Mouse (Mus musculus) MEL (cell line): ENCODE results near the gene Micu1. TPM values are rescaled to one million over a fixed set of nuclear protein-coding genes. Genes with fewer than 3 reads are reported as not detected.

Source experiments
- DNase-seq: peaks from one replicate; pipeline ENCODE4 v3.0.0; 2011; ENCODE audit warnings: low read depth, low spot score
- H3K27ac ChIP-seq: 2 replicates; pipeline ENCODE4 v1.5.1; 2012; ENCODE audit warnings: low read depth, mild to moderate bottlenecking, control low read depth, low read length, moderate library complexity; ENCODE audit not compliant: control insufficient read depth
- H3K27me3 ChIP-seq, 2 experiments: fragments of 150-350 bp in 1 of 2; sonication (generic) in 1 of 2; 2 replicates each; pipeline ENCODE4 v1.6.1; 2012; ENCODE audit warnings: low read length in 2 of 2, mild to moderate bottlenecking in 2 of 2, improper control_type of control experiment in 1 of 2, moderate library complexity in 1 of 2; ENCODE audit not compliant: insufficient read depth in 2 of 2, control insufficient read depth in 1 of 2
- H3K36me3 ChIP-seq, 2 experiments: 2 replicates each; pipeline ENCODE4 v1.6.1; 2012 to 2014; ENCODE audit warnings: low read length in 2 of 2, improper control_type of control experiment in 1 of 2, inconsistent platforms in 1 of 2, mild to moderate bottlenecking in 1 of 2; ENCODE audit not compliant: insufficient read depth in 2 of 2, control insufficient read depth in 1 of 2
- H3K4me1 ChIP-seq, 2 experiments: fragments of 150-350 bp in 1 of 2; sonication (generic) in 1 of 2; 2 replicates each; pipeline ENCODE4 v1.6.1; 2012; ENCODE audit warnings: low read length in 2 of 2, improper control_type of control experiment in 1 of 2, mild to moderate bottlenecking in 1 of 2; ENCODE audit not compliant: insufficient read depth in 2 of 2, control insufficient read depth in 1 of 2
- H3K4me3 ChIP-seq, 2 experiments: fragments of 150-350 bp in 1 of 2; sonication (generic) in 1 of 2; 2 replicates each; pipeline ENCODE4 v1.5.1; 2012; ENCODE audit warnings: low read depth in 2 of 2, low read length in 2 of 2, mild to moderate bottlenecking in 2 of 2, moderate library complexity in 2 of 2, control low read depth in 1 of 2, improper control_type of control experiment in 1 of 2; ENCODE audit not compliant: control insufficient read depth in 1 of 2, insufficient read depth in 1 of 2
- H3K79me2 ChIP-seq: 2 replicates; pipeline ENCODE4 v1.6.1; 2012; ENCODE audit warnings: mild to moderate bottlenecking, low read length, moderate library complexity; ENCODE audit not compliant: control insufficient read depth, poor library complexity, insufficient read depth
- H3K9ac ChIP-seq: 2 replicates; pipeline ENCODE4 v1.6.1; 2012; ENCODE audit warnings: low read depth, mild to moderate bottlenecking, control low read depth, low read length, moderate library complexity; ENCODE audit not compliant: control insufficient read depth, poor library complexity, severe bottlenecking
- H3K9me3 ChIP-seq: fragments of 150-350 bp; sonication (generic); replicated peaks from 2 replicates; pipeline ENCODE4 v1.6.1; 2012; ENCODE audit warnings: mild to moderate bottlenecking, low read length, improper control_type of control experiment, moderate library complexity; ENCODE audit not compliant: insufficient read depth
- BHLHE40 ChIP-seq: IDR thresholded peaks from 2 replicates; pipeline ENCODE4 v1.6.1; 2012; ENCODE audit warnings: low read depth, mild to moderate bottlenecking, inconsistent platforms, low read length, improper control_type of control experiment, borderline replicate concordance
- CHD1 ChIP-seq: IDR thresholded peaks from 2 replicates; pipeline ENCODE4 v1.6.1; 2012; ENCODE audit warnings: low read depth, mild to moderate bottlenecking, inconsistent platforms, low read length, improper control_type of control experiment
- CTCF ChIP-seq, 3 experiments: IDR thresholded peaks in 2 of 3; conservative IDR thresholded peaks in 1 of 3; 2 replicates each; pipeline ENCODE4 v1.5.1; 2011 to 2012; ENCODE audit warnings: low read length in 3 of 3, low read depth in 2 of 3, mild to moderate bottlenecking in 2 of 3, improper control_type of control experiment in 1 of 3, inconsistent platforms in 1 of 3, mixed read lengths in 1 of 3, moderate library complexity in 1 of 3; ENCODE audit not compliant: control insufficient read depth in 1 of 3, insufficient read depth in 1 of 3, poor library complexity in 1 of 3, severe bottlenecking in 1 of 3
- GATA1 ChIP-seq: IDR thresholded peaks from 2 replicates; pipeline ENCODE4 v1.6.1; 2011; ENCODE audit warnings: low read depth, low read length, improper control_type of control experiment
- POLR2A ChIP-seq, 2 experiments: IDR thresholded peaks; 2 replicates each; pipeline ENCODE4 v1.6.1; 2011 to 2012; ENCODE audit warnings: low read length in 2 of 2, mild to moderate bottlenecking in 2 of 2, control low read depth in 1 of 2, improper control_type of control experiment in 1 of 2, low read depth in 1 of 2, moderate library complexity in 1 of 2; ENCODE audit not compliant: control insufficient read depth in 1 of 2, insufficient read depth in 1 of 2, poor library complexity in 1 of 2
- RCOR1 ChIP-seq: IDR thresholded peaks from 2 replicates; pipeline ENCODE4 v1.6.1; 2012; ENCODE audit warnings: low read depth, mild to moderate bottlenecking, inconsistent platforms, low read length, improper control_type of control experiment
- USF1 ChIP-seq: IDR thresholded peaks from 2 replicates; pipeline ENCODE4 v1.6.1; 2014; ENCODE audit warnings: low read depth, mild to moderate bottlenecking, inconsistent platforms, low read length, improper control_type of control experiment, moderate library complexity
- USF2 ChIP-seq, 2 experiments: IDR thresholded peaks; 2 replicates each; pipeline ENCODE4 v1.6.1; 2011 to 2012; ENCODE audit warnings: improper control_type of control experiment in 2 of 2, low read length in 2 of 2, borderline replicate concordance in 1 of 2, inconsistent platforms in 1 of 2, low read depth in 1 of 2, mild to moderate bottlenecking in 1 of 2; ENCODE audit not compliant: insufficient read depth in 1 of 2
- ZKSCAN1 ChIP-seq: IDR thresholded peaks from 2 replicates; pipeline ENCODE4 v1.6.1; 2012; ENCODE audit warnings: low read depth, mild to moderate bottlenecking, inconsistent platforms, low read length, improper control_type of control experiment, moderate library complexity
- polyA plus RNA-seq, 2 experiments: library from polyadenylated mRNA; stranded (reverse) in 1 of 2; unstranded in 1 of 2; fragments of >175 nt in 1 of 2; fragments of >200 nt in 1 of 2; gene quantifications; 2 replicates each; pipeline versions ENCODE4 v1.2.1 to v1.2.4; 2012; ENCODE audit warnings: low replicate concordance in 2 of 2, low read depth in 1 of 2; ENCODE audit not compliant: insufficient read length in 2 of 2, insufficient read depth in 1 of 2, missing spikeins in 1 of 2
- total RNA-seq: library from RNA; depleted of rRNA; stranded (reverse); fragments of 300-350 nt; gene quantifications from 2 replicates; pipeline ENCODE4 v1.2.3, GENCODE M21; 2012

Gene Micu1
- total and polyA plus RNA-seq, 3 experiments, result 18.0 to 26.8 TPM; not detected in 1

GRCm38 (mm10) chr10:59790291-59790929 is 88.1 kb downstream of the Micu1 start:
- H3K4me1 ChIP-seq, result peaks cover 0 to 4% of the 10 kb centered on the region in 2 experiments; a peak in 1 of 4 replicates
- H3K36me3 ChIP-seq, result peaks cover 0 to 5% of the 10 kb centered on the region in 2 experiments; a peak in 2 of 4 replicates

GRCm38 (mm10) chr10:59791896-59792295 is 89.6 kb downstream of the Micu1 start:
- TF ChIP-seq POLR2A (IDR thresholded peaks at IDR 0.05; ENCODE audit: control insufficient read depth in 1 of 2, insufficient read depth in 1 of 2, low read depth in 1 of 2, low read length in 2 of 2, poor library complexity in 1 of 2), result no peak
- TF ChIP-seq USF1, result no peak
- no peaks in the 10 kb centered on the region for H3K79me2 ChIP-seq
- H3K36me3 ChIP-seq, result peaks cover 0 to 5% of the 10 kb centered on the region in 2 experiments; a peak in 2 of 4 replicates
- H3K4me3 ChIP-seq, result no peak overlapping the region
- H3K27me3 ChIP-seq, result no peaks in the 10 kb centered on the region
- no peak overlapping the region for H3K9ac ChIP-seq
- H3K4me1 ChIP-seq, result peaks cover 0 to 4% of the 10 kb centered on the region in 2 experiments; a peak in 1 of 4 replicates
- no peaks in the 10 kb centered on the region for H3K9me3 ChIP-seq
- no peak for DNase-seq
- H3K27ac ChIP-seq, result no peak overlapping the region

More at GRCm38 (mm10) chr10:59790291-59790929, 88.1 kb downstream of the Micu1 start:
- Histone ChIP-seq H3K79me2 (no peaks in the 10 kb centered on the region), H3K9me3 (no peaks in the 10 kb centered on the region), H3K27ac (no peak overlapping the region), H3K9ac (no peak overlapping the region), H3K4me3 (no peak overlapping the region), H3K27me3 (no peaks in the 10 kb centered on the region)
- TF ChIP-seq CTCF (IDR thresholded peaks at IDR 0.05 in 2 of 3, conservative IDR thresholded peaks at IDR 0.05 in 1 of 3; ENCODE audit: control insufficient read depth in 1 of 3, insufficient read depth in 1 of 3, low read depth in 2 of 3, low read length in 3 of 3, poor library complexity in 1 of 3, severe bottlenecking in 1 of 3), result no peak
- no peak for DNase-seq

GRCm38 (mm10) chr10:59792575-59793176 is 90.4 kb downstream of the Micu1 start:
- H3K9me3 ChIP-seq, result no peaks in the 10 kb centered on the region
- TF ChIP-seq BHLHE40, result no peak
- TF ChIP-seq USF2 (IDR thresholded peaks at IDR 0.05; ENCODE audit: borderline replicate concordance in 1 of 2, insufficient read depth in 1 of 2, low read depth in 1 of 2, low read length in 2 of 2), result no peak
- TF ChIP-seq GATA1, result no peak
- no peak for TF ChIP-seq ZKSCAN1
- TF ChIP-seq CHD1, result no peak
- no peak for TF ChIP-seq RCOR1
- H3K27ac ChIP-seq, result no peak overlapping the region
- H3K79me2 ChIP-seq, result no peaks in the 10 kb centered on the region
- no peak overlapping the region for H3K4me3 ChIP-seq
- no peak for DNase-seq
- no peaks in the 10 kb centered on the region for H3K27me3 ChIP-seq
- peaks cover 0 to 4% of the 10 kb centered on the region in 2 experiments; a peak in 1 of 4 replicates for H3K4me1 ChIP-seq
- no peak overlapping the region for H3K9ac ChIP-seq
- H3K36me3 ChIP-seq, result peaks cover 0 to 5% of the 10 kb centered on the region in 2 experiments; a peak in 2 of 4 replicates
